Mouse (Mus musculus): ENCODE measurements around the gene Ppid. TPM values are rescaled to one million over a fixed set of nuclear protein-coding genes. Genes with fewer than 3 reads are reported as not detected.

Ppid gene
- polyA plus RNA-seq, 1 experiment from 2014 or later: 91.5 TPM

DNA sequence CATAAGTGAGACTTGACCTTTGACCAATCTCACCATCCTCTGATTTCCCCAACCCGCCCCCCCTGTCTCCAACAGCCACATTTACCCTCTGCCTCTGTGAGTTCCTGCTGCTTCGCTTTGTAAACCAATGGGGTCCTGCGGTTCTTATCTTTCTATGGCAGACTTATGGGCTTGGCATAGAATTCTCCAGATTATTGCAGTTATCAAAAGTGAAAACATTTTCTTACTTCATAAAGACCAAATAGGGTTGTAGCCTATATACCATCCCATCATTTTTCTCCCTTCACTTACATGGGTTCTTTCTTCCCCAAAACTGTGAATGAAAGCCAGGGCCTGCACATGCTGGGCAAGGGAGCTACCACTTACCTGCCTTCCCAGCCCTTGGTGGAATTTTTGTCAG, 16.8 kb upstream of the Ppid start:
- peak overlapping the region; percentile 27; the same call in 1 of the 2 replicates for H3K4me3 ChIP-seq (replicated peaks)
- peak overlapping the region; percentile 43; the same call in 1 of the 2 replicates for H3K9ac ChIP-seq
- H3K4me2 ChIP-seq: peak overlapping the region; percentile 66
- no peaks in the 10 kb centered on the region for H3K9me3 ChIP-seq (replicated peaks)
- WGBS (ENCODE audit: insufficient replicate concordance): 30% methylated on average over 3 of the region's 3 CpGs
- no peaks in the 10 kb centered on the region for H3K36me3 ChIP-seq (replicated peaks)
- H3K4me1 ChIP-seq (replicated peaks): peaks cover 69% of the 10 kb centered on the region
- H3K27ac ChIP-seq (replicated peaks): peak overlapping the region; percentile 96
- no peaks in the 10 kb centered on the region for H3K27me3 ChIP-seq
- peak; percentile 92 for ATAC-seq (ENCODE audit: insufficient read depth)

DNA sequence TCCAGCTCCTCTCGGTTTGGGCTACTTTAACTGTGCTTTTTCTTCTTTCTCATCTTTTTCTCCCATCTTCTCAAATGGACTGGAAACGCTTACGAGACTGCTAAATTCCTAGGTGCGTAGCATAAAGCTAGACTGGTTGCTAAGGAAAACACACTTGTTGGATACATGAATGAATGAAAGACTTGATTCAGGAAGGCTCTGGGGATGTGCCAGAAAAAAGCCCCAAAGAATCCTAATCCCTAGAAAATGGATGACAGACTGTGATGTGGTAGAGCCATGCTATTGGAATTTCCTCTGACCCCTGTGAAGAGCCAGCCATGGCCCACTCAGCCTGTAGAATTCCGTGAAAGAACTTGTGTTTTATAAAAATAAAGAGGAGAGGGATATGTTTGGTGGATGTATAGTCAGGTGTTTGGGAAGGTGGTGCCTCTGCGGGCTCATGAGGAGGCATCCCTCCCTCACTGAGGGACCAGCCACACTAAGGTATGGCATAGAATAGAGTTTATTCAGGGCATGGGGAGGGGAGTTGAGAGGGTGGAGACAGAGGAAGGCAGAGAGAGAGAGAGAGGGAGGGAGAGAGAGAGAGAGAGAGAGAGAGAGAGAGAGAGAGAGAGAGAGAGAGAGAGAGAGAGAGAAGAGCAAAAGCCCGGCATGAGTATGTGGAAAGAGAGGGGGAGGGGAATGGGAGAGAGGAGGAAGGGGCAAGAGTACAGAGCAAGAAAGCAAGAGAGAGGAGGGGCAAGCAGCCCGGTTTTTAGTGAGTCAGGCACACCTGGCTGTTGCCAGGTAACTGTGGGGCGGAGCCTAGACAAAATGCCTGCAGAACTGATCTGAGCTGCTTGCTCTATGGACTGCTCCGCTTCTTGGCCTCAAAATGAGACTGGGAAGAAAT, 15.3 kb upstream of the Ppid start:
- Histone ChIP-seq H3K4me1 (replicated peaks) (peaks cover 78% of the 10 kb centered on the region), H3K9ac (no peak overlapping the region)
- no peak for ATAC-seq (ENCODE audit: insufficient read depth)

DNA sequence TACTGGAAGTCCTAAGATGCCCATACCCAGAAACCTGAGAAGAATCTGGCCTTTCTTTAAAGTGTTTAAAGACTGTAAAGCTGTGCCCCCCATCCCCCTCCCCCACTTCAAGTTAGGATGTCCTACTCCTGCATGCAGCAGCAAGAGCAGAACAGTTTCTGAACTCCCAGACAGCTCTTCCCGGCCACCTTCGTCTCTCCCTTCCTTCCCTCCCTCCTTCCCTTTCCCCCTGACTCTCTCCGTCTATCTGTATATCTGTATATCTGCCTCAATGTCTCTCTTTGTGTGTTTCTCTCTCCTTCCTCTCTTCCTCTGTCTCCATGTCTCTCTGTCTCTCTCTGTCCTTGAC, 14.7 kb upstream of the Ppid start:
- H3K4me1 ChIP-seq (replicated peaks): peaks cover 82% of the 10 kb centered on the region

More for the DNA sequence above, 15.3 kb upstream of the Ppid start:
- WGBS (ENCODE audit: insufficient replicate concordance): 59% methylated on average over 10 of the region's 10 CpGs
- Histone ChIP-seq H3K27me3 (no peaks in the 10 kb centered on the region), H3K4me2 (no peak overlapping the region), H3K9me3 (replicated peaks) (no peaks in the 10 kb centered on the region), H3K4me3 (replicated peaks) (no peak overlapping the region), H3K36me3 (replicated peaks) (no peaks in the 10 kb centered on the region), H3K27ac (replicated peaks) (peak overlapping the region; percentile 96)

DNA sequence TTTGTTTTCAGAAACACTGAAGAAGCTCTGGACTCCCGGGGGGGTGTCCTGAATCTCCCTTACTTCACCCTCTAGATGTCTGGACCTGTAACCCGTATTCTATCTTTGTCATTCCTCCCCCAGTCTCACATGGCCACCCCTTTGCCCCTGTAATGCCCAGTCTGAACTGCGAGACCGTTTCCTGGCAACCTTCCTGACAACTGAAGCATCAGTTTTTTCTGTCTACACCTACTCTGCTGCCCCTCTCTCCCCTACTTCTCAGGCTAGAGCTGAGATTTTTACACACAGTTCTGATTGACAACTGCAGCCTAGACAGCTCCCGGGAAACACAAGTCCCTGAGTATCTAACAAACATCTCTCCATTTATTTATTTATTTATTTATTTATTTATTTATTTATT, 14.3 kb upstream of the Ppid start:
- no peak overlapping the region for H3K4me3 ChIP-seq (replicated peaks)
- no peaks in the 10 kb centered on the region for H3K27me3 ChIP-seq
- peaks cover 86% of the 10 kb centered on the region for H3K4me1 ChIP-seq (replicated peaks)
- no peak for ATAC-seq (ENCODE audit: insufficient read depth)
- H3K27ac ChIP-seq (replicated peaks): no peak overlapping the region
- no peaks in the 10 kb centered on the region for H3K36me3 ChIP-seq (replicated peaks)
- no peak overlapping the region for H3K9ac ChIP-seq
- no peak overlapping the region for H3K4me2 ChIP-seq
- 49% methylated on average over 5 of the region's 5 CpGs for WGBS (ENCODE audit: insufficient replicate concordance)
- H3K9me3 ChIP-seq (replicated peaks): no peaks in the 10 kb centered on the region

More for the DNA sequence above, 14.7 kb upstream of the Ppid start:
- Histone ChIP-seq H3K36me3 (replicated peaks) (no peaks in the 10 kb centered on the region), H3K4me2 (no peak overlapping the region), H3K27ac (replicated peaks) (peak overlapping the region; percentile 96; the same call in 1 of the 2 replicates), H3K27me3 (no peaks in the 10 kb centered on the region), H3K9ac (no peak overlapping the region), H3K4me3 (replicated peaks) (no peak overlapping the region), H3K9me3 (replicated peaks) (no peaks in the 10 kb centered on the region)
- no peak for ATAC-seq (ENCODE audit: insufficient read depth)
- WGBS (ENCODE audit: insufficient replicate concordance): 20% methylated on average over 3 of the region's 3 CpGs

DNA sequence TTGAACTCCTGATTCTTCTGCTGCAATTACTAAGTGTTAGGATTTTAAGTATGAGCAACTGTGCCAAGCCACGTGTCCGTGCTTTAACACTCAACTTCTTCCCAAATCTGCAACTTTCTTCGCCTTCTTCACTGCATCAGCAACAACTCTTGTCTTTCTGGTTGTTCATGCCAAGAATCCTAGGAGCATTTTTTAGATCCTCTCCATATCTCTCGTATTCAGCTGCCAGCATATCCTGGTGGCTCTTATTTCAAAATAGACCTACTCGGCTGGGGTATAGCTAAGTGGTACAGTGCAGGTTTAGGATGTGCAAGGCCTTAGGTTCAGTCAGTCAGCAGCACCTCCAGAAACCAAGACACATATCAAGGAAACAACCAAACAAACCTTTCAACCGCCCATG, 13.5 kb upstream of the Ppid start:
- Histone ChIP-seq H3K4me2 (no peak overlapping the region), H3K27ac (replicated peaks) (peak overlapping the region; percentile 51), H3K36me3 (replicated peaks) (no peaks in the 10 kb centered on the region), H3K4me1 (replicated peaks) (peaks cover 84% of the 10 kb centered on the region), H3K9me3 (replicated peaks) (no peaks in the 10 kb centered on the region), H3K27me3 (no peaks in the 10 kb centered on the region), H3K4me3 (replicated peaks) (no peak overlapping the region), H3K9ac (no peak overlapping the region)
- WGBS (ENCODE audit: insufficient replicate concordance): 73% methylated on average over 6 of the region's 6 CpGs
- ATAC-seq (ENCODE audit: insufficient read depth): no peak

DNA sequence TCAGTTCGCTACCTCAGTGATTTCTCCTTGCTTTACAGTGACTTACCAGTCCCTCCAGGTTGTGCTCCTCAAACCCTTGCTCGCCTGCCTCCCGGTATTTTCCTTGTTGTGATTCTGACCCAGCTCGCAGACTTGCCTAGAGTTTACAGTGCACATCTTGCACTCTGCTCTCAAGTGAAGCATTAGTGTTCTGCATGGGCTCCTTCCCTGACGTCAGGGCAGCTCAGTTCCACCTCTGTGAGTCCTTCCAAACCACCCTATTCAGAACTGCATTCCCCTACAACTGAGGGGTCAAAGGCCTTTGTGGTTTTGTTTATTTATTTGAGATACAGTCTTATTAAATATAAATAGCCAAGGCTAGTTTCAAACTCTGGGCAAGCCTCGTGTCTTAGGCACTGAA, 13.0 kb upstream of the Ppid start:
- H3K9me3 ChIP-seq (replicated peaks): no peaks in the 10 kb centered on the region
- H3K27ac ChIP-seq (replicated peaks): peak overlapping the region; percentile 51
- WGBS (ENCODE audit: insufficient replicate concordance): 77% methylated on average over 6 of the region's 6 CpGs
- no peak for ATAC-seq (ENCODE audit: insufficient read depth)
- H3K4me3 ChIP-seq (replicated peaks): no peak overlapping the region
- H3K4me1 ChIP-seq (replicated peaks): peaks cover 84% of the 10 kb centered on the region
- no peaks in the 10 kb centered on the region for H3K27me3 ChIP-seq
- H3K36me3 ChIP-seq (replicated peaks): no peaks in the 10 kb centered on the region
- H3K9ac ChIP-seq: no peak overlapping the region
- no peak overlapping the region for H3K4me2 ChIP-seq

DNA sequence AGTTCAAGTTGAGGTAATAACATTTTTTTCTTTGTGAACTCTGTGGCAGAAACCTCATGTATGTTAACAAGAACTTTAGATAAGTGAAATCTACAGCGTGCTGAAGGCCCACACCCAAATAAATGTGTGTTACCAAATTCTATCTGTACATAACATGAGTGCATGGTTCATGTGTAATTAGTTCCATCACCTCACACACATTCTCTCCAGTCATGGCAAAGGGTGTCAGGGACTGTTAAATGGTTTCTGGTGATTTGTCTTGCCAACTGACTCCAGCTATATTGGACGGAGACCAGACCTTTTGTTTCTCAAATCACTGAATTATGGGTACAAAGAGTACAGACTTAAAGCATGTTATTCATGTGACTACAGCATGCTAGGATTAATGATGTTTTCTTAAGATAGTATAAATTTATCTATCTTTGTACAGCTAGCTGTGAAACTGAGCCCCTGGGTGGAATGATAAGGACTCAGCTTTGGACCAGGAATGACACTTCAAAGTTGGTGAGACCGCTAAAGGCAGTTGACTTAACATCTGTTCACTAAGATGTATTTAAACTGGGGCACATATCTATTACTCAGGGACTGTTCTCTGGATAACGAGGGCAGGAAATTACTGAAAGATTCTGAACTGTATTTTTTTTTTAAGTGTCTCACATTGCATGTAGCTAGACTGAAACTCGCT, 11.1 kb upstream of the Ppid start:
- H3K4me2 ChIP-seq: peak overlapping the region; percentile 52
- no peaks in the 10 kb centered on the region for H3K36me3 ChIP-seq (replicated peaks)
- H3K27ac ChIP-seq (replicated peaks): peak overlapping the region; percentile 95
- H3K4me1 ChIP-seq (replicated peaks): peaks cover 71% of the 10 kb centered on the region
- peak; percentile 92 for ATAC-seq (ENCODE audit: insufficient read depth)
- peak overlapping the region; percentile 21; the same call in 1 of the 2 replicates for H3K9ac ChIP-seq
- no peak overlapping the region for H3K4me3 ChIP-seq (replicated peaks)
- no peaks in the 10 kb centered on the region for H3K27me3 ChIP-seq
- 19% methylated on average over 5 of the region's 5 CpGs for WGBS (ENCODE audit: insufficient replicate concordance)
- H3K9me3 ChIP-seq (replicated peaks): no peaks in the 10 kb centered on the region

DNA sequence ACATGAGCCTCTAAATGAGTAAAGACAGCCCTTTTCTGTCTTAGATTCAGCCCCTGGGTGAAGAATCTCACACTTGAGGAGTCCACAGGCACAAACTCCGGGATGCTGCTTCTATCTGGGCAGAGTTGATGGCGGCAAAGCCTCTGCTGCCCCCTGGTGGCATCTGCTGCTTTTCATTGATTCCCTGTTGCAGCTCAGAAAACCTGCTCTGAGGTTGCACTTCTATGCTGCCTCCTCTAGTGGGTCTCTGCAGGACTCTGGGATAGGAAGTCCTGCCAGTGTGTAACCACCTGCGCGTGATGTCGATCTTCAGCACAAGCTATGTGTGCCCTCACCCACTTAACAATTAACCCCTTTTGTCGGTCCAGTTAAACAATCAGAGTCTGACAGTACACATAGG, 4.3 kb upstream of the Ppid start:
- Histone ChIP-seq H3K4me2 (peak overlapping the region; percentile 39), H3K9ac (no peak overlapping the region), H3K27ac (replicated peaks) (no peak overlapping the region), H3K4me1 (replicated peaks) (peaks cover 32% of the 10 kb centered on the region), H3K4me3 (replicated peaks) (no peak overlapping the region), H3K27me3 (no peaks in the 10 kb centered on the region), H3K36me3 (replicated peaks) (no peaks in the 10 kb centered on the region), H3K9me3 (replicated peaks) (no peaks in the 10 kb centered on the region)
- ATAC-seq (ENCODE audit: insufficient read depth): peak; percentile 63
- 3% methylated on average over 6 of the region's 6 CpGs for WGBS (ENCODE audit: insufficient replicate concordance)

DNA sequence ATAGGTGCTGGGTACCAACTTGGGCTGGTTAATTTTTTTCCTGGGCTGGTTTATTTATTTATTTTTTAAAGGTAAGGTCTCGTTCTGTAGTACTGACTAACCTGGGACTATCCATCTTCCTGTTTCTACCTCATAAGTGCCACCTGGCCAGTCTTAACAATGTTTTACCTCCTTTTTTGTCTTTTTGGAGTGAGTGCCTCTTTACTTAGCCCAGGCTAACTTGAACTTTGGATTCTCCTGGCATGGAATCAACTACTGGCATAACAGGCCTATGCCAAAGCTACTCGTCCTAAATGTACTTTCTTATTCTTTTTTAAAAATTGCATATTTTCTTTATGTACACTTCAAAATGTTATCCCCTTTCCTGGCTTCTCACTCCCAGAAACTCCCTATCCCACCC, 1.5 kb upstream of the Ppid start:
- H3K36me3 ChIP-seq (replicated peaks): peaks cover 15% of the 10 kb centered on the region
- no peak overlapping the region for H3K4me2 ChIP-seq
- H3K27ac ChIP-seq (replicated peaks): no peak overlapping the region
- no peak overlapping the region for H3K4me3 ChIP-seq (replicated peaks)
- H3K9me3 ChIP-seq (replicated peaks): no peaks in the 10 kb centered on the region
- H3K9ac ChIP-seq: no peak overlapping the region
- ATAC-seq (ENCODE audit: insufficient read depth): no peak
- H3K27me3 ChIP-seq: no peaks in the 10 kb centered on the region
- WGBS (ENCODE audit: insufficient replicate concordance): 62% methylated on average over 2 of the region's 2 CpGs
- H3K4me1 ChIP-seq (replicated peaks): peaks cover 39% of the 10 kb centered on the region

DNA sequence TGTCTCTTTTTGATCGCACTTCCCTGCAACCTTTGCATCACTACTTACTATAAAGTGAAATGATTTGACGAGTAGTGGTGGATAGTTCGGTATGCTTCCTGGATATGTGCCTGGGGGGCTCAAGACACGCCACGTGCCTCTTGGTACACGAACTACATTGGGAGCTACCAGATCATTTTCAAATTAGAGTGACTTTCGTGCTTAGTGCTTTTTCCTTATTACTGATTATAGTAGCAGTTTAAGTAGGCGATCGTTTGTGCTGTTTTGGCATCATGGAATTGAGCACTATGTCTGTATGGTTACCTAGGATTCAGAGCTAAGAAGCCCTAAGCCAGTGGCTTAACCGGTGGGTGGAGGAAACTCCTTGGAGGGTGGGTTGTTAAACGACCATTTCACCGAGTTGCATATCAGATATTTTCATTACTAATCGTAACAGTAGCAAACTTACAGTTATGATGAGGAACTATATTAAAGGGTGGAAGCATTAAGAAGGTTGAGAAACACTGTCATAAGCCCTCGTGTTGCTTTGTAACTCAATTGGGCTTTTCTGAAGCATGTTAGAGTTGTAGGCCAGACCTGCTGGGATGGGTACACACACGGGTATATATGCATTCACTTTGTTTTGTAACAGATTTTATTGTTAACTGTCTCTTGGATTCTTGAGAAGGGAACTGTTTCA, 790 bp downstream of the Ppid start:
- Histone ChIP-seq H3K27me3 (no peaks in the 10 kb centered on the region), H3K4me3 (replicated peaks) (peak overlapping the region; percentile 96), H3K9me3 (replicated peaks) (no peaks in the 10 kb centered on the region), H3K27ac (replicated peaks) (peak overlapping the region; percentile 89), H3K4me1 (replicated peaks) (peaks cover 37% of the 10 kb centered on the region), H3K36me3 (replicated peaks) (peaks cover 37% of the 10 kb centered on the region), H3K9ac (peak overlapping the region; percentile 93), H3K4me2 (peak overlapping the region; percentile 74)
- ATAC-seq (ENCODE audit: insufficient read depth): peak; percentile 16; the same call in 1 of the 2 replicates
- WGBS (ENCODE audit: insufficient replicate concordance): under 1% methylated on average over 15 of the region's 15 CpGs

DNA sequence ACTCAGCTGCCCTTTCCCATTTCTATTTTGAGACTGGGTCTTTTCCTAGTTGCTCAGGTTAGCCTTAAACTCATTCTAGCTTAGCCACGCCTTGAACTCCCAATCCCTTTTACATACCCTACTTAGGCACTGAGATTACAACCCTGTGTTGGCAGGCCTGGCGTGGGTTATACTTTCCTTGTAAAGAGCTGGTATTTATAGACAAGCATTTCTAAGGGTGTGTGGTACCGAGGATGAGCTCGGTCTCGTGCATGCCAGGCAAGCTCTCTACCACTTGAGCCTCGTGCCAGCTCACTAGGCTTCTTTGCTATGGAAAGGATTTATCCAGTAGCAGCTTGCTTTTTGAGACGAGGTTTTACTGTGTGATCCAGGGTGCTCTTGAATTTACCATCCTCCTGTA, 4.3 kb downstream of the Ppid start:
- no peak overlapping the region for H3K4me2 ChIP-seq
- ATAC-seq (ENCODE audit: insufficient read depth): no peak
- H3K4me3 ChIP-seq (replicated peaks): no peak overlapping the region
- 80% methylated on average over 7 of the region's 7 CpGs for WGBS (ENCODE audit: insufficient replicate concordance)
- H3K9me3 ChIP-seq (replicated peaks): no peaks in the 10 kb centered on the region
- H3K4me1 ChIP-seq (replicated peaks): peaks cover 24% of the 10 kb centered on the region
- peaks cover 67% of the 10 kb centered on the region for H3K36me3 ChIP-seq (replicated peaks)
- no peaks in the 10 kb centered on the region for H3K27me3 ChIP-seq
- H3K9ac ChIP-seq: no peak overlapping the region
- H3K27ac ChIP-seq (replicated peaks): no peak overlapping the region
